Mouse (Mus musculus) stomach, postnatal 0 days (tissue): ENCODE data around the gene Prelp. TPM values are rescaled to one million over a fixed set of nuclear protein-coding genes. Genes with fewer than 3 reads are reported as not detected.

Experiments
- ATAC-seq: fragments of 200-750 bp; cut with Nextera tagmentation; 2 replicates; pipeline ENCODE4 v1.8.0; 2017; ENCODE audit not compliant: low FRiP score, low TSS enrichment
- DNase-seq: peaks from one replicate; pipeline ENCODE4 v3.0.0-alpha.2; 2016; ENCODE audit warnings: low spot score
- H3K27ac ChIP-seq: fragments of 300-500 bp; sonication (generic); replicated peaks from 2 replicates; pipeline ENCODE4 v1.5.1; 2014; ENCODE audit warnings: mild to moderate bottlenecking, control low read depth
- H3K27me3 ChIP-seq: fragments of 300-500 bp; sonication (generic); 2 replicates; pipeline ENCODE4 v1.6.1; 2014; ENCODE audit warnings: low read length; ENCODE audit not compliant: control insufficient read depth, insufficient read depth
- H3K36me3 ChIP-seq: fragments of 300-500 bp; sonication (generic); 2 replicates; pipeline ENCODE4 v1.6.1; 2014; ENCODE audit warnings: low read length, mixed read lengths; ENCODE audit not compliant: control insufficient read depth, insufficient read depth
- H3K4me1 ChIP-seq: fragments of 300-500 bp; sonication (generic); replicated peaks from 2 replicates; pipeline ENCODE4 v1.6.1; 2014; ENCODE audit warnings: antibody characterized with exemption; ENCODE audit not compliant: control insufficient read depth, insufficient read depth
- H3K4me2 ChIP-seq: fragments of 300-500 bp; sonication (generic); replicated peaks from 2 replicates; pipeline ENCODE4 v1.6.1; 2014; ENCODE audit warnings: low read depth, mild to moderate bottlenecking, control low read depth, moderate library complexity
- H3K4me3 ChIP-seq: fragments of 300-500 bp; sonication (generic); 2 replicates; pipeline ENCODE4 v1.5.1; 2014; ENCODE audit warnings: low read depth, low read length, control low read depth
- H3K9ac ChIP-seq: fragments of 300-500 bp; sonication (generic); 2 replicates; pipeline ENCODE4 v1.6.1; 2014; ENCODE audit warnings: mild to moderate bottlenecking, low read length, control low read depth, mixed read lengths
- H3K9me3 ChIP-seq: fragments of 300-500 bp; sonication (generic); 2 replicates; pipeline ENCODE4 v1.6.1; 2016; ENCODE audit warnings: low read length; ENCODE audit not compliant: control insufficient read depth
- CTCF ChIP-seq: IDR thresholded peaks from 2 replicates; pipeline ENCODE4 v1.5.1; 2016; ENCODE audit warnings: antibody characterized with exemption, low read depth, mild to moderate bottlenecking, moderate library complexity
- EP300 ChIP-seq: optimal IDR thresholded peaks from 2 replicates; pipeline ENCODE3; 2016; ENCODE audit warnings: antibody characterized with exemption
- WGBS: fragments of 180-500 bp; shearing (Covaris S2); extraction: QIAGEN DNeasy Blood & Tissue Kit; methylation state at CpG from one replicate; pipeline ENCODE4 v1.1.7; 2014; 5-methylcytosine and 5-hydroxymethylcytosine counted together
- polyA plus RNA-seq: library from polyadenylated mRNA; unstranded; fragments of >200 nt; fragmentation: Nextera tagmentation; extraction: Ambion mirVana; gene quantifications from 2 replicates; pipeline ENCODE4 v1.2.1, GENCODE M21; 2015

Gene Prelp
- polyA plus RNA-seq, 1 experiment from 2014 or later = 4.7 TPM

GRCm38 (mm10) chr1:133940481-133941092, 19.4 kb upstream of the Prelp start:
- TF ChIP-seq CTCF (no peak), EP300 (no peak)
- no peak for ATAC-seq
- 57% methylated on average over 3 of the region's 3 CpGs for WGBS
- Histone ChIP-seq H3K9me3 (no peaks in the 10 kb centered on the region), H3K9ac (no peak overlapping the region), H3K36me3 (no peaks in the 10 kb centered on the region), H3K4me1 (no peaks in the 10 kb centered on the region), H3K27me3 (no peaks in the 10 kb centered on the region), H3K4me2 (no peak overlapping the region), H3K4me3 (no peak overlapping the region), H3K27ac (peak overlapping the region; percentile 61)
- no peak for DNase-seq

- H3K9ac ChIP-seq = no peak overlapping the region
- H3K4me1 ChIP-seq = no peaks in the 10 kb centered on the region
- no peaks in the 10 kb centered on the region for H3K36me3 ChIP-seq
- DNase-seq (no peak), ATAC-seq (no peak)
- H3K4me2 ChIP-seq = no peak overlapping the region
- no peak overlapping the region for H3K4me3 ChIP-seq
- no peak for TF ChIP-seq CTCF
- no peak for TF ChIP-seq EP300
- WGBS = 80% methylated on average over 8 of the region's 8 CpGs
- H3K27ac ChIP-seq = no peak overlapping the region
- no peaks in the 10 kb centered on the region for H3K9me3 ChIP-seq
- no peaks in the 10 kb centered on the region for H3K27me3 ChIP-seq
Measured at GRCm38 (mm10) chr1:133939708-133940107, 18.5 kb upstream of the Prelp start.

- Histone ChIP-seq H3K4me1 (no peaks in the 10 kb centered on the region; the same call in 1 of the 2 replicates), H3K27me3 (no peaks in the 10 kb centered on the region)
Measured at GRCm38 (mm10) chr1:133936169-133936568, 15.0 kb upstream of the Prelp start.

GRCm38 (mm10) chr1:133934354-133934963, 13.2 kb upstream of the Prelp start:
- DNase-seq = no peak
- ATAC-seq = peak; percentile 21; the same call in 1 of the 2 replicates
- TF ChIP-seq CTCF (no peak), EP300 (no peak)
- no peak overlapping the region for H3K4me3 ChIP-seq
- no peaks in the 10 kb centered on the region for H3K36me3 ChIP-seq
- no peaks in the 10 kb centered on the region for H3K27me3 ChIP-seq
- H3K4me2 ChIP-seq = no peak overlapping the region
- no peaks in the 10 kb centered on the region; the same call in 1 of the 2 replicates for H3K4me1 ChIP-seq
- WGBS = 74% methylated on average over 10 of the region's 10 CpGs
- H3K9me3 ChIP-seq = no peaks in the 10 kb centered on the region
- no peak overlapping the region for H3K27ac ChIP-seq
- H3K9ac ChIP-seq = no peak overlapping the region

More at GRCm38 (mm10) chr1:133936169-133936568, 15.0 kb upstream of the Prelp start:
- DNase-seq (no peak), ATAC-seq (no peak)
- H3K4me3 ChIP-seq = no peak overlapping the region
- TF ChIP-seq EP300 = no peak
- TF ChIP-seq CTCF = peak; percentile 48
- WGBS = 89% methylated on average over 3 of the region's 3 CpGs
- no peak overlapping the region for H3K9ac ChIP-seq
- no peak overlapping the region for H3K4me2 ChIP-seq
- H3K36me3 ChIP-seq = no peaks in the 10 kb centered on the region
- H3K27ac ChIP-seq = no peak overlapping the region
- no peaks in the 10 kb centered on the region for H3K9me3 ChIP-seq

GRCm38 (mm10) chr1:133933301-133934195, 12.3 kb upstream of the Prelp start:
- H3K4me1 ChIP-seq = no peaks in the 10 kb centered on the region; the same call in 1 of the 2 replicates
- no peak overlapping the region for H3K4me2 ChIP-seq
- no peaks in the 10 kb centered on the region for H3K27me3 ChIP-seq
- WGBS = 54% methylated on average over 14 of the region's 14 CpGs
- H3K9me3 ChIP-seq = no peaks in the 10 kb centered on the region
- H3K27ac ChIP-seq = peak overlapping the region; percentile 24; the same call in 1 of the 2 replicates
- no peak overlapping the region for H3K4me3 ChIP-seq
- TF ChIP-seq EP300 (no peak), CTCF (no peak)
- DNase-seq = no peak
- H3K36me3 ChIP-seq = no peaks in the 10 kb centered on the region
- no peak overlapping the region for H3K9ac ChIP-seq
- no peak for ATAC-seq
